Mouse (Mus musculus) lung, postnatal 0 days (tissue): ENCODE data around the gene Gm4871.

Source experiments
- CTCF ChIP-seq: IDR thresholded peaks from 2 replicates; pipeline ENCODE4 v1.5.1; 2016; ENCODE audit warnings: antibody characterized with exemption, mild to moderate bottlenecking
- EP300 ChIP-seq: IDR thresholded peaks from 2 replicates; pipeline ENCODE4 v1.6.1; 2016; ENCODE audit warnings: antibody characterized with exemption, mild to moderate bottlenecking, control low read depth

GRCm38 (mm10) chr5:145069707-145070106, 37.2 kb upstream of the Gm4871 start:
- peak; percentile 88 for TF ChIP-seq CTCF
- TF ChIP-seq EP300 = no peak
